Mouse (Mus musculus) WW6 (cell line): Measurements from ENCODE around the gene Mcm2.

ENCODE experiments used
- DNase-seq: peaks from one replicate; pipeline ENCODE4 v3.0.0-alpha.2; 2013; ENCODE audit warnings: low read depth, low spot score

Gene Mcm2

GRCm38 (mm10) chr6:88849270-88849669 is 49.3 kb downstream of the Mcm2 start:
- DNase-seq, result no peak

GRCm38 (mm10) chr6:88847571-88847970 is 51.0 kb downstream of the Mcm2 start:
- no peak for DNase-seq

- no peak for DNase-seq
Observed at GRCm38 (mm10) chr6:88844901-88845565, 53.5 kb downstream of the Mcm2 start.

GRCm38 (mm10) chr6:88843781-88844725 is 54.5 kb downstream of the Mcm2 start:
- no peak for DNase-seq

GRCm38 (mm10) chr6:88843241-88843640 is 55.3 kb downstream of the Mcm2 start:
- DNase-seq, result no peak

- no peak for DNase-seq
Observed at GRCm38 (mm10) chr6:88842731-88843151, 55.8 kb downstream of the Mcm2 start.

DNA sequence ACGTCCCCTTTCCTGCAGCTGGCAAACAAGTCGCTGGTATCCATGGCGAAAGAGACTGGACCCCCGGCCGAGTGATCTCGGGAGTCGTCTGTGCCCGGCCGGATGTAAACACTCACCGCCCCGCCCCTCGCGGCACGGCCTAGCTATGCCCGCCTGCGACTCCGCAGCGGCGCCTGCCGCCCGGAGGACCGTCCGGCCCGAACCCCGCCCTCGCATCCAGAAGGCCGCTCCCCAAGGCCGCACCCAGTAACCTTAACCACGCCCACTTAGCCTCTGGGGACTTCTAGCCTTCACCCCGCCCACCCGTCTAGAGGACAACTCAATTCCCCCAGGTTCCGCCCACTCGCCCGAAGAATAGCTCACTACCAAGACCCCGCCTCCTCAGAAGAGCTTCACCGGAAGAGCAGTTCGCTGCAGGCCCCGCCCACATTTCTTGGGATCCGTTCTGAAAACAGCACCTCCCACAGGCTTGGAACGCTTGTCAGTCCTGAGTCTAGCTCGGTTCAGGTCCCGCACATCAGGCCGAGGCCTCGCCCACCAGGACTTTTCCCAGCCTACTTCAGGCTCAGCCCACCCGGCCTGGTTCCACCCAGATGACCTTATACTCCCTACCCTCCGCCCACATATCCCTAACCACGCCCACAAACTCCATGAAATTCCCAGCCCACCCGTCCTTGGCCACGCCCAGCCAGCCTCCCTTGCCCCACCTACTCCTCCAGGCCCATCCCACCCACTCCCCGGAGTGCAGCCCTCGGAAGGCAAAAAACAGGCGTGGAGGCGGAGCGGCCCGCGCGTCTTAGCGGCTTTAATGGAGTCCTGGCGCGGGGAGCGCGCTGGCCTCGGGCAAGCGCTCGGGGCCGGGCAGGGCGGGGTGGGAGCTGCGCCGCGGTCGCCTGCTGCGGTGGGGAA is 56.5 kb downstream of the Mcm2 start, which contains the start of gene Abtb1:
Gene Abtb1 (minus strand): TSS at position 204 of the 909 bp plus-strand sequence.
- DNase-seq, result peak; percentile 97

GRCm38 (mm10) chr6:88841514-88841780 is 57.1 kb downstream of the Mcm2 start:
- DNase-seq, result no peak

DNA sequence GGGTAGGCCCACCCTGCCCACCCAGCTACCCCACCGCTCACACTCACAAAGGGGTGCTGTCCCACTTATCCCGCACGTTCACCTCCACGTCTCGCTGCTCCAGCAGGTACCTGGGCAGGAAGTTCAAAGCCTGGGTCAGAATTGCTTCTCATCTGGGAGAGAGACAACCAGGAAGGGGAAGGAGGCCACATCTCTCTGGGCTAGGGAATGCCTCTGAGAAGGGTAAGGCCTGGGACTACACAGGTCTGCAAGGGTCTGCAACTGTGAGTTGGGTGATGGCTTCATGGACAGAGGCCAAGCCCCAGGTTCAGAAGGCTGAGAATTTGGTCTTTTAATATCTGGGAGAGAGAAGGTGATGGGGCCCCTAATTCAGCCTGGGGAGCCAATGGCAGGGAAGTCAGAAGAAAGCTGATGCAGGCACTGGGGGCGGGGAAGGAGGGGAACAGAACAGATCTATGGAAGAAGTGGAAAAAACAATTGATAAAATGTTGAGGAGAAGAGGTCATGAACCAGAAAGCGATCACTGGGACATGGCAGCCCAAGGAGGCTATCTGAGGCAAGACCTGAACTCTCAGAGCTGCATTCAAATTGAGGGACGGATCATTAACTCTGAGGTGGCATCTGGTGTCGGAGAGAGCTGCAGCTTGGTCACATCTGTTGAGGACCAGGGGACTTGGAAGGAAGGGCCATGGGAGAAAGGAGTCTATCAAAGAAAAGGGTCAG is 57.6 kb downstream of the Mcm2 start:
- no peak for DNase-seq

DNA sequence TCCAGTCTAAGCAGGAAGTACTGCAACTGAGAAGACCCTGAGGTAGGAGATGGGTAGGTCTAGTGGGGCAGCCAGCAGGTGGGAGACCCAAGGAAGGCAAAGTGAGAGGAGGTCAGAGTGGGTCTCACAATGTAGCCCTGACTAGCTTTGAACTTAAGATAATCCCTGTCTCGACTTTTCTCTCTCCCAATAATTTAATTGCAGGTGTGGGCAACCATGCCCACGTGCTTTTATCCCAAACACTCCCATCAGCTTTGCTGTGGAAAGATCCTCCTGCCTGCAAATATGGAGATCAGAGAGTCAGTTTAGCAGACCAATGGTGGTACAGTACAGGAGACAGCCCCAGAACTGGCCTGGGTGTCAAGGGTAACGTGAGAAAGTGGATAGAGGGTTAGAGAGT is 58.4 kb downstream of the Mcm2 start:
- no peak for DNase-seq

DNA sequence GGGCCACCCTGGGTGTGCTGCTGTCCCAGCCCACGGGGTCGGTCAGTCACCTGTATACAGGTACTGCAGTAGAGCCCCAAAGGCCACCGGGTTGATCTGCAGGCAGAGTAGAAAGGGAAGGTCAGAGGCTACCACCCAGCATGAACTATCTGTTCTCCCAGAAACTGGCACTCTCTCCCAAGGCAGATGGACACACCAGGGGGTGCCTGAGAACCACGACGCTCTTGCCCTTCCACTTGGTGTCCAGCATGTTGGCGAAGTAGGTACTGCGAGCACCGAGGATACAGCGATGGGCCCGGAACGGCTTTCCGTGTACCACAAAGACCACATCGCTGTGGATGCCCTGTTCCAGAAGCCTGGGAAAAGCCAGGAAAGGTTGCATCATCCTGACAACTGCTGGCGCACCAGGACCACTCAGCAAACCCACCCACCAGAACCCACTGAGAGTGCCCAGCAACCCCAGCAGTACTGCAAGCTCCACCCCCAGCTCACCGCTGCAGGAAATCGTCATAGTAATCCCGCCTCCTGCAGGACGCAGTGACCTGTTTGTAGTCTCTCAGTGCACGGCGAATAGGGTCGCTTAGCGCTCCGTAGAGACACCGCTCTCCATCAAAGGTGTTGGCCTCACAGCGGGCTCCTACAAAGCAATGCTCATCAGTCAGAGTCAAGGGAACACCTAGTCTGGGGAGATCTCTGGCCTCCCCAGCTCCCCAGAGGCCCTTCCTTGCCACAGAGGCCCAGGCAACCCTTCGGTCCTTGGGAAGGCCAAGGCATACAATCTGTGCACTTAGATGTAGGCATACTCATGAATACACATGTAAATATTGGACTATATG is 59.2 kb downstream of the Mcm2 start:
- DNase-seq, result no peak

GRCm38 (mm10) chr6:88838613-88839012 is 60.0 kb downstream of the Mcm2 start:
- no peak for DNase-seq

DNA sequence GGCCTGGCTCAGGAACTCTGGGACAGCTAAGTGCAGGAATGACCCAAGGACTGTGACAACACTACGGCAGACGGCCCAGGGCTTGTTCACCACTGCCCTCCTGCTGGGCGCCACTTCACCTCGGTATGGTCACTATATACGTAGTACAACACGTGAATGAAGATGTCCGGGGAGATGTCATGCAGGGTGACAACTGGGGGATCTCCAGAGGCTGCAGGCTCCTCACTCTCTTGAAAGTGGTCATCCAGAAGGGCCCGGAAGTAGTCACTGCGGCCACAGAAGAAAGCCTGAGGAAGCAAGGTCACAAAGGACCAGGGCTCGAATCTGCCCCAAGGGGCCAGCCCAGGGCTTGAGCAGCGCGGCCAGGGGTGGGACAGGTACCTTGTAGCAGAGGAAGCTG is 60.6 kb downstream of the Mcm2 start:
- DNase-seq, result no peak

DNA sequence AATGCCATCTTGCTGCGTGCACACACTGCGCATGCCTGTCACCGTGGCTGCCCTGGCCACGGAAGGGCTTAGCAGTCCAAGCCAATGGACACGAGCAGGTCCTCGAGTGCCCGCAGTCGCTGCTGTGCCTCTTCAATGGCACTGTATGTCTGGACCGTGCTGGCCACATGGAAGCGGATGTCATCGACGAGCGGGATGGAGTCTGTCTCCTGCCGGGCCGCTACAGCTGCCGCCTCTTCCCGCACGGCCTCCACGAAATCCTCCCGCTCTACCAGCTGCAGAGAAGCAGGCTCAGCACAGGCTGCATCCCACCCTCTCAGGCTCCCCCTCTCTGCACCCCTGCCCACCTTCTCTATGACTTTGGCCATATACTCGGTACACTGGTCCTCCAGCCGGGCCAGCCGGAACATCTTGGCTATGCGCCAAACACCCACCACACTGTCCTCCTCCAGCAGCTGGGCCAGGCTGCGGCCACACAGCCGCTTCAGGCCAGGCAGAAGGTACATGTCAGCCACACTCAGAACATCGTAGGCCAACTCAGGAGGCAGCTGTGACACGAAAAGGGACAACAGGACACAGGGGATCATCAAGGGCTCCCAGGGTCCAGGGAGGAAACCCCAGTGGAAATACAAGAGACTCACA is 62.3 kb downstream of the Mcm2 start:
- no peak for DNase-seq

- no peak for DNase-seq
Observed at GRCm38 (mm10) chr6:88835047-88835446, 63.5 kb downstream of the Mcm2 start.
